Mouse (Mus musculus) heart, adult 2 months (tissue): ENCODE data around the gene Nr1d2. TPM values are rescaled to one million over a fixed set of nuclear protein-coding genes. Genes with fewer than 3 reads are reported as not detected.
"Not testable (repeated sequence)": the region's sequence is repeated elsewhere in the genome, so short reads cannot be mapped to it uniquely, and the experiment has no call there.

Experiments
- DNase-seq, 2 experiments: peaks; one replicate each; pipeline ENCODE4 v3.0.0; 2021
- H3K27ac ChIP-seq: fragments of 200-600 bp; 2 replicates; pipeline ENCODE4 v1.8.1; 2022
- H3K27me3 ChIP-seq: fragments of 200-500 bp; 2 replicates; pipeline ENCODE4 v1.6.1; 2012; ENCODE audit warnings: mild to moderate bottlenecking, low read length, inconsistent platforms, mixed read lengths; ENCODE audit not compliant: control insufficient read depth, insufficient read depth
- H3K36me3 ChIP-seq: fragments of 200-500 bp; 2 replicates; pipeline ENCODE4 v1.6.1; 2012; ENCODE audit warnings: low read length, inconsistent platforms; ENCODE audit not compliant: control insufficient read depth, insufficient read depth
- H3K4me1 ChIP-seq: fragments of 200-500 bp; 2 replicates; pipeline ENCODE4 v1.6.1; 2011; ENCODE audit warnings: low read length; ENCODE audit not compliant: control insufficient read depth, insufficient read depth
- H3K4me3 ChIP-seq: fragments of 200-600 bp; 2 replicates; pipeline ENCODE4 v1.8.1; 2022
- H3K79me2 ChIP-seq: fragments of 200-500 bp; replicated peaks from 2 replicates; pipeline ENCODE4 v1.6.1; 2012; ENCODE audit warnings: mild to moderate bottlenecking, inconsistent platforms, low read length, moderate library complexity, mixed read lengths; ENCODE audit not compliant: control insufficient read depth, insufficient read depth
- H3K9ac ChIP-seq: fragments of 200-500 bp; 2 replicates; pipeline ENCODE4 v1.6.1; 2012; ENCODE audit warnings: low read depth, mild to moderate bottlenecking, control low read depth, inconsistent platforms, low read length, mixed read lengths
- CTCF ChIP-seq: fragments of 200-600 bp; IDR thresholded peaks from 2 replicates; pipeline ENCODE4 v1.8.1; 2022; ENCODE audit warnings: antibody characterized with exemption, mild to moderate bottlenecking, moderate library complexity
- EP300 ChIP-seq: fragments of 200-500 bp; IDR thresholded peaks from 2 replicates; pipeline ENCODE4 v1.6.1; 2011; ENCODE audit warnings: low read depth, low read length, control low read depth; ENCODE audit not compliant: insufficient read depth
- POLR2A ChIP-seq: fragments of 200-500 bp; IDR thresholded peaks from 2 replicates; pipeline ENCODE4 v1.6.1; 2011; ENCODE audit warnings: mild to moderate bottlenecking, low read depth, low read length, control low read depth; ENCODE audit not compliant: insufficient read depth
- WGBS: fragments of 180-500 bp; shearing (Covaris S2); methylation state at CpG from one replicate; pipeline ENCODE4 v1.1.7; 2018; 5-methylcytosine and 5-hydroxymethylcytosine counted together
- intact Hi-C: fragments of 180-260 bp; cut with DNase I; formaldehyde crosslinking; loops from one replicate; pipeline ENCODE4 v1.15.1; 2025
- polyA plus RNA-seq: library from polyadenylated mRNA; depleted of rRNA; stranded (reverse); fragments of >200 nt; gene quantifications from 2 replicates; pipeline ENCODE4 v1.2.3, GENCODE M21; 2012
- total RNA-seq, 2 experiments: library from RNA; stranded (reverse); gene quantifications; 2 replicates each; pipeline ENCODE4 v1.2.3; 2021

The Nr1d2 gene
- total and polyA plus RNA-seq, 3 experiments = 17.3 to 104 (median 32.3) TPM

DNA sequence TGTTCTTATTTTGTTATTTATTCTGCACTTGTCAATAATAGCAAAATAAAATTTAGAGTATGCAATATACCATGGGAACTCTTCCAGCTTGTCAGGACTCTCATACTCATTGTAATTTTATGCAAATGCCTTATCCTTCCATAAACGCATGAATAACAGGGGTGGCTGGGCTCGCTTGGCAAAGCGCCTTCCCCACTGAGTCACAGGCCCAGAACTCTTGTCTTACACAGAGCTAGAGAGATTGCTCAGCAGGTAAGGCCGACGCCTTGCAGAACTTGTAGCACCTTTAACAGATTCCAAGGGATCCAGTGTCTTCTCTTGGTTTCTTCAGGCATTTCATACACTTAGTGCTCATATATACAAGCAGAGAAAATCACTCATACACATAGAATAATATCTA is 41.4 kb upstream of the Nr1d2 start:
- DNase-seq = no peak
- 88% methylated on average over 5 of the region's 5 CpGs for WGBS
- Histone ChIP-seq H3K4me1 (peaks cover 1% of the 10 kb centered on the region; the same call in 1 of the 2 replicates), H3K4me3 (no peak overlapping the region), H3K79me2 (no peaks in the 10 kb centered on the region), H3K27me3 (no peaks in the 10 kb centered on the region), H3K36me3 (peaks cover 8% of the 10 kb centered on the region; the same call in 1 of the 2 replicates), H3K9ac (no peak overlapping the region), H3K27ac (no peak overlapping the region)
- no peak for TF ChIP-seq EP300
- no peak for TF ChIP-seq CTCF
- intact Hi-C loops = no loop called here

DNA sequence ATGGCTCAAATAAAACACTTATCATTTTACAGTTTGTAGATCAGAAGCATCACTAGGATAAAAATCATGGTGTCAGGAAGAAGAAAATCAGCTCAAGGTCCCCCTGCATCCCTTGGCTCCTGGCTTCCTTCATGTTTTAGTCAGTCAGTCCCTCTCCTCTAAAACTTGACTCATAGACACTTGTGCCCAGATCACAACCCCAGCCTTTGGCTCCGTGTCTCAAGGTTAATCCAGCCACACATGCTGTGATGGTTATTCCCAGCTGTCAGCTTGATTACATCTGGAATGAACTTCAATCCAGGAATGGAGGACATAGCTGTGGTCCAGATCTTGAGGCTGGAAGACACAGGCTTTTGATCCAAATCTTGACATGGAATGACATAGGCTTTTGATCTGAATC is 35.6 kb upstream of the Nr1d2 start:
- DNase-seq = no peak
- Histone ChIP-seq H3K9ac (no peak overlapping the region), H3K79me2 (peaks cover 2% of the 10 kb centered on the region; the same call in 1 of the 2 replicates), H3K36me3 (peaks cover 2% of the 10 kb centered on the region), H3K4me3 (no peak overlapping the region), H3K27ac (no peak overlapping the region), H3K27me3 (no peaks in the 10 kb centered on the region), H3K4me1 (peaks cover 2% of the 10 kb centered on the region)
- intact Hi-C loops = no loop called here
- 69% methylated on average over 1 of the region's 1 CpGs for WGBS
- no peak for TF ChIP-seq POLR2A
- TF ChIP-seq CTCF = no peak
- no peak for TF ChIP-seq EP300

DNA sequence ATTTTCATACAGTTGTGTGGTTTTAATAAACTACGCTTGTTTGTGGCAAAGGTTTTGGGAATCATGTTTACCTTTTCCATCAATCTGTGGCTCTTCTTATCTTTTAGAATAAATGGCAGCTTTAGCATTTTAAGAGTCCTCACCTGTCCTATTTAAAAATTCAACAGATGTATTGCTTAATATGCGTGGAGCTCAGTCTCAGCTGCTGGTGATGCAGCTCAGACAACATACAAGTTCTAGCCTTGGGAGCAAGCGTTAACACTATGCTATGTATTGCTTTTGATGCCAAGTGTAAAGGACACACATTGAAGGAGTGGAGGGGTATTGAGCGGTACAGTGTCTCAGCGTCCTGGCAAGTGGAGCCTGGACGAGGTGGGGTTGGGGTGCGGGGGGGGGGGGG is 32.7 kb upstream of the Nr1d2 start:
- no peak for DNase-seq
- peak overlapping the region; percentile 97 for H3K27ac ChIP-seq
- H3K79me2 ChIP-seq = peaks cover 2% of the 10 kb centered on the region; the same call in 1 of the 2 replicates
- peaks cover 2% of the 10 kb centered on the region for H3K4me1 ChIP-seq
- 5% methylated on average over 7 of the region's 7 CpGs for WGBS
- peaks cover 9% of the 10 kb centered on the region for H3K36me3 ChIP-seq
- intact Hi-C loops = loop anchor here (1.0 to 2.0 kb wide), 2 partner anchors 33 to 57 kb away; no protein-coding TSS in a partner anchor
- H3K27me3 ChIP-seq = no peaks in the 10 kb centered on the region
- H3K4me3 ChIP-seq = peak overlapping the region; percentile 84
- TF ChIP-seq CTCF = no peak
- no peak for TF ChIP-seq POLR2A
- TF ChIP-seq EP300 = no peak
- H3K9ac ChIP-seq = peak overlapping the region; percentile 28; the same call in 1 of the 2 replicates

DNA sequence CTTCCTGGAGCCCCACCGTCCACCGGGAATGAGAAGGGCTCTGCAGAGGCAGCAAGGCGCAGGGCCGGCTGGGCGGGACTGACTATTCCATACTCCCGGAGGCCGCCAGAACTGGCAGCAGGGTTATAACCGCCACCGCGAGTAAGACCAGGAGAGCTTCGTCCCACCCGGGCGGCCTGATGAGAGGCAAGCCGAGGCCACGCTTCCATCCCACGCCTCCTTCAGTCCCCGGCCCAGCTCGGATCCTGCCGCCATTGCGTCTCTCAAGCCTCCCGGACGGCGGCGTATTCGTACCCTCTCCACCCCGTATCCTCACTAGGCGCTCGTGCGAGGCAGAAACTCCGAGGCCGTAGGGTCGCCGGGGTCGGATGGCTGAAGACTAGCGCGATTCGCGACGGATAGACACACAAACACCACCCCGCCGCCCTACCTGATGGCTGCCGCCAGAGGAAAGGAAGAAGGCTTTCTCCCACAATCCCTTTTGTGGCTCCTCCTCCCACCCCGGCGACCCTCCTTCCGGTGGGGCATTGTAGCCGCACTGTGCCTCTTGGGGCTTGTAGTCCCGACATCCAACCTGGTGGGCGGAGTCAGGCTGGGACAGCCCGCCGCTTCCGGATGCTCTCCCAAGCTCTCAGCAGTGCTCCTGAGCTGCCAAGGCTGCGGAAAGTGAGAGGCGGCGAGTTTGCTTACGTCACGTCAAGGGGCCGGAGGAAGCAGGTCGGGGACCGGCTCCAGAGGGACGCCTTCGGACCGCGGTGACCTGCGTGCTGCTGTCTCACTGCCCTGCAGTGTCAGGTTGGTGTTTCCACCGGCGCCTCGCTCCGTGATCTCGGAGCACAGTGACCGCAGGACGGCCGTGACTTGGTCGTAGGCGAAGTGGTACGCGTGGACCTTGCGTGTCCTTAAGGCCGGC is 31.9 kb upstream of the Nr1d2 start, which contains the start of the genes Nkiras1 and Rpl15:
Gene Nkiras1, plus strand, starts transcription at position 608 of the 913 bp plus-strand sequence.
Gene Rpl15, minus strand, starts transcription at position 863 of the 913 bp plus-strand sequence.
- H3K4me3 ChIP-seq = peak within 1 kb of the TSS; percentile 84
- peak; percentile 90 for TF ChIP-seq POLR2A
- TF ChIP-seq EP300 = peak; percentile 85
- peak; percentile 50 for TF ChIP-seq CTCF
- H3K9ac ChIP-seq = peak within 1 kb of the TSS; percentile 95
- H3K4me1 ChIP-seq = peaks cover 2% of the 10 kb centered on the region
- H3K79me2 ChIP-seq = peaks cover 2% of the 10 kb centered on the region; the same call in 1 of the 2 replicates
- under 1% methylated on average over 78 of the region's 78 CpGs for WGBS
- no peaks in the 10 kb centered on the region for H3K27me3 ChIP-seq
- peak within 1 kb of the TSS; percentile 97 for H3K27ac ChIP-seq
- peak; percentile 96 to 100 for DNase-seq
- intact Hi-C loops = loop anchor here (1.0 to 2.0 kb wide), 2 partner anchors 32 to 58 kb away; no protein-coding TSS in a partner anchor
- peaks cover 9% of the 10 kb centered on the region for H3K36me3 ChIP-seq

DNA sequence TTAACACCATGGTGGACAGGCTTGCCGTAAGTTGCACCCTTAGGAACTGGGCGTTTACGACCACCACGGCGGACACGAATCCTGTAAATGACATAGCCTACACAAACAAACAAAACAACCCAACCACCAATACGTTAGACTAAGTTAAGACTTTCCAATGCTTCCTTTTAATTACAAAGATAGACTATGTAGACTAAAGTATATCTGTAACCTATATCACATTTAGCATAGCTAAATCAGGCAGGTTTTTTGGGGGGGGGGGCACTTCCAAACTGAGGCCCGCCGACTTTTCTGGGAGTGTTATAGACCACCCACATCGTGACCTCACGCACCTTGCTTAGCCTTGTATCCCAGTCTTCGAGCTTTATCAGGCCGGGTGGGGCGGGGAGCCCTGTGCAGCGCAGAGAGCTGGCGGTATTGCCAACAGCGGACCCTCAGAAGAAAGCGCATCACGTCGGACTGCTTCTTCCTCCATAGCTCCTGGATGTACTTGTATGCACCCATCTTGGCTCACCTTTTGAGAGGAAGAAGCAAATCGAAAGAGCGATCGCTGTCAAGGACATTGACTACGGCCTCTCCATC is 31.1 kb upstream of the Nr1d2 start:
- intact Hi-C loops = loop anchor here (2.0 kb wide), 1 partner anchor 59 kb away; no protein-coding TSS in a partner anchor
- DNase-seq, H3K4me1 ChIP-seq, H3K36me3 ChIP-seq, H3K79me2 ChIP-seq, H3K27me3 ChIP-seq: not testable (repeated sequence)
- Histone ChIP-seq H3K27ac (peak overlapping the region; percentile 97), H3K4me3 (peak overlapping the region; percentile 84), H3K9ac (peak overlapping the region; percentile 95)
- 2% methylated on average over 24 of the region's 24 CpGs for WGBS

DNA sequence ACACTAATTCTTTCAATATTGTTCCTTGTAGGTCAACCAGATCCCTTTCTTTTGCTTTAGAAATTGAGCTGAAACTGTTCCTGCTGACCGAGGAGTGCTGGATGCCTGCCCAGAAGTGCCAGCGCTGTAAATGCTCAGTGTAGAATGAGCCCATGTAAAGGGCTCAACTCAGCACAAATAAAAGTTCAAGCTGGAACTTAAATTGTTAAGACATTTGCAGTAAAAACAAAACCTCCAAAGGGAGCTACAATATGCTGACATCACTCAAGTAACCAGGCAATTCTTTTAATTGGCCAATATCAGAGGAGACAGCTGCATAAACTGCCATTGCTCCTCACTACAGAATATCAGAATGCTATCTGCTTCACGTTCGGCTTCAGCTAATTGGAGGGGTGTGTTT is 24.5 kb upstream of the Nr1d2 start:
- no peak overlapping the region for H3K27ac ChIP-seq

More for the DNA sequence above, 24.5 kb upstream of the Nr1d2 start:
- 16% methylated on average over 4 of the region's 4 CpGs for WGBS
- Histone ChIP-seq H3K4me1 (no peaks in the 10 kb centered on the region), H3K9ac (no peak overlapping the region), H3K36me3 (peaks cover under 1% of the 10 kb centered on the region), H3K27me3 (no peaks in the 10 kb centered on the region), H3K4me3 (no peak overlapping the region), H3K79me2 (no peaks in the 10 kb centered on the region)
- intact Hi-C loops = no loop called here
- TF ChIP-seq CTCF (no peak), POLR2A (no peak), EP300 (no peak)
- peak in 1 of 2 experiments; percentile 23 for DNase-seq
